11 mouse cellular contexts compared by ENCODE assay signal in the genomic region with DNA sequence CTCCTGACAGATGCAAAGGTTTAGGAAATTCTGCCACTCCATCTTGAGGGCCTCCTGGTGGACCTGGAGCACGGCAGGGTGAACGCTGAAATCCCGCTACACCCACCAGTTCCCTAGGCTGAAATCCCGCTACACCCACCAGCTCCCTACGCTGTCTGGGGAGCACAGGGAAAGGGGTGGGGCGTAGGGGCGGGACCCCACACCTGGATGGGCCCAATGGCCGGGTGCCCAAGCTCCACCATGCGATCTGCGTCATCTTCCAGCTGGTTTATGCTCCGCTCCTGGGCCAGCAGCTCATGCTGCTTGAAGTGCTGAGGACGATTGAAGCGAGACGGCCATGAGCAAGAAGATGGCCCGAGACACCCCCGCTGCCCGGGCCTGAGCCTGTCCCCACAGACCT. TPM values are rescaled to one million over a fixed set of nuclear protein-coding genes. Genes with fewer than 3 reads are reported as not detected.
DNase-seq lines count a peak whose midpoint lies in the region; ATAC-seq lines count a peak whose summit lies in the region.
"Had no signal": no experiment of that assay in that cellular context is flagged by ENCODE, and none has a peak within 500 bp of the region (broad histone marks: within the 10 kb centered on the region; RNA-seq: fewer than 3 reads in every experiment).

No protein-coding gene starts in this region.

- H3K4me2 ChIP-seq in liver, embryonic 12.5 days = peak overlapping the region; percentile 19; the same call in 1 of the 2 replicates
- H3K4me2 ChIP-seq in liver, embryonic 11.5 days = no peak overlapping the region
- H3K4me2 ChIP-seq in embryonic facial prominence, embryonic 14.5 days (ENCODE audit: low read depth, low read length) = peak overlapping the region; percentile 24
- H3K4me2 ChIP-seq in hindbrain, embryonic 15.5 days = peak overlapping the region; percentile 37
- no peak overlapping the region for H3K4me2 ChIP-seq in neural tube, embryonic 14.5 days (ENCODE audit: low read depth, low read length)

- ATAC-seq in liver, embryonic 12.5 days = no peak
- ATAC-seq in liver, embryonic 11.5 days (replicated peaks; ENCODE audit: low FRiP score) = no peak
- no peak; the same call in 1 of the 2 replicates for ATAC-seq in embryonic facial prominence, embryonic 14.5 days (ENCODE audit: low read depth)
- 0 out of 2 replicates have a peak, but pooled peaks have one; percentile 52 for ATAC-seq in hindbrain, embryonic 15.5 days (ENCODE audit: low FRiP score, low read depth)
- no peak for ATAC-seq in neural tube, embryonic 14.5 days (ENCODE audit: low read depth)

- WGBS in liver, embryonic 12.5 days (ENCODE audit: insufficient replicate concordance) = 41% methylated on average over 17 of the region's 17 CpGs
- 40% methylated on average over 17 of the region's 17 CpGs for WGBS in liver, embryonic 11.5 days
- WGBS in embryonic facial prominence, embryonic 14.5 days = 37% methylated on average over 12 of the region's 17 CpGs
- WGBS in hindbrain, embryonic 15.5 days = 24% methylated on average over 16 of the region's 17 CpGs
- 24% methylated on average over 16 of the region's 17 CpGs for WGBS in neural tube, embryonic 14.5 days

- H3K9ac ChIP-seq in liver, embryonic 12.5 days = no peak overlapping the region
- H3K9ac ChIP-seq in liver, embryonic 11.5 days (ENCODE audit: low read depth, low read length) = no peak overlapping the region
- peak overlapping the region; percentile 30; the same call in 1 of the 2 replicates for H3K9ac ChIP-seq in embryonic facial prominence, embryonic 14.5 days (ENCODE audit: low read depth, low read length)
- H3K9ac ChIP-seq in hindbrain, embryonic 15.5 days = no peak overlapping the region
- H3K9ac ChIP-seq in neural tube, embryonic 14.5 days (replicated peaks; ENCODE audit: low read depth, low read length) = 0 out of 2 replicates have a peak overlapping the region, but pooled peaks have one; percentile 28

- H3K27me3 ChIP-seq in liver, embryonic 12.5 days (replicated peaks) = peaks cover 78% of the 10 kb centered on the region
- peaks cover 32% of the 10 kb centered on the region for H3K27me3 ChIP-seq in liver, embryonic 11.5 days (replicated peaks; ENCODE audit: control insufficient read depth, insufficient read depth, low read length)
- 0 out of 2 replicates have a peak, but pooled peaks cover 3% of the 10 kb centered on the region for H3K27me3 ChIP-seq in embryonic facial prominence, embryonic 14.5 days (replicated peaks; ENCODE audit: control insufficient read depth, insufficient read depth, low read length)
- peaks cover 10% of the 10 kb centered on the region; the same call in 1 of the 2 replicates for H3K27me3 ChIP-seq in hindbrain, embryonic 15.5 days
- H3K27me3 ChIP-seq in neural tube, embryonic 14.5 days (ENCODE audit: control insufficient read depth, insufficient read depth, low read length) = no peaks in the 10 kb centered on the region

- H3K9me3 ChIP-seq in liver, embryonic 12.5 days (replicated peaks) = no peaks in the 10 kb centered on the region
- H3K9me3 ChIP-seq in liver, embryonic 11.5 days (ENCODE audit: control insufficient read depth, low read length) = no peaks in the 10 kb centered on the region
- no peaks in the 10 kb centered on the region for H3K9me3 ChIP-seq in embryonic facial prominence, embryonic 14.5 days (ENCODE audit: control insufficient read depth, low read length)
- no peaks in the 10 kb centered on the region for H3K9me3 ChIP-seq in hindbrain, embryonic 15.5 days
- no peaks in the 10 kb centered on the region for H3K9me3 ChIP-seq in neural tube, embryonic 14.5 days (ENCODE audit: control insufficient read depth, low read length)

- H3K4me1 ChIP-seq in liver, embryonic 12.5 days = peaks cover under 1% of the 10 kb centered on the region; the same call in 1 of the 2 replicates
- no peaks in the 10 kb centered on the region for H3K4me1 ChIP-seq in liver, embryonic 11.5 days (replicated peaks; ENCODE audit: control insufficient read depth, insufficient read depth, low read length)
- no peaks in the 10 kb centered on the region for H3K4me1 ChIP-seq in embryonic facial prominence, embryonic 14.5 days (ENCODE audit: control insufficient read depth, insufficient read depth, low read length)
- no peaks in the 10 kb centered on the region; the same call in 1 of the 2 replicates for H3K4me1 ChIP-seq in hindbrain, embryonic 15.5 days (replicated peaks)
- no peaks in the 10 kb centered on the region for H3K4me1 ChIP-seq in neural tube, embryonic 14.5 days (ENCODE audit: control insufficient read depth, insufficient read depth, low read length)

- H3K4me3 ChIP-seq in liver, embryonic 12.5 days = no peak overlapping the region
- H3K4me3 ChIP-seq in liver, embryonic 11.5 days (ENCODE audit: low read depth, low read length) = no peak overlapping the region
- 0 out of 2 replicates have a peak overlapping the region, but pooled peaks have one; percentile 6 for H3K4me3 ChIP-seq in embryonic facial prominence, embryonic 14.5 days (ENCODE audit: low read depth, low read length)
- no peak overlapping the region for H3K4me3 ChIP-seq in hindbrain, embryonic 15.5 days
- no peak overlapping the region for H3K4me3 ChIP-seq in neural tube, embryonic 14.5 days (ENCODE audit: low read depth, low read length)

- no peak for DNase-seq in liver, embryonic 11.5 days (ENCODE audit: low spot score)
- DNase-seq in embryonic facial prominence, embryonic 14.5 days (ENCODE audit: low spot score) = no peak
- DNase-seq in frontal cortex, postnatal 14 days (ENCODE audit: low spot score in 2 of 2) = no peak
- DNase-seq in ovary, adult 18-20 months (ENCODE audit: low spot score) = no peak
- DNase-seq: heart, postnatal 10 days; retina, postnatal 1 day; thymus, adult 18-20 months had no signal

- no peaks in the 10 kb centered on the region for H3K36me3 ChIP-seq in liver, embryonic 12.5 days
- no peaks in the 10 kb centered on the region for H3K36me3 ChIP-seq in liver, embryonic 11.5 days (ENCODE audit: control insufficient read depth, insufficient read depth, low read length)
- no peaks in the 10 kb centered on the region for H3K36me3 ChIP-seq in embryonic facial prominence, embryonic 14.5 days (ENCODE audit: control insufficient read depth, insufficient read depth, low read length)
- no peaks in the 10 kb centered on the region for H3K36me3 ChIP-seq in hindbrain, embryonic 15.5 days
- H3K36me3 ChIP-seq in neural tube, embryonic 14.5 days (ENCODE audit: control insufficient read depth, insufficient read depth, low read length) = no peaks in the 10 kb centered on the region

- no peak overlapping the region for H3K27ac ChIP-seq in liver, embryonic 12.5 days
- no peak overlapping the region for H3K27ac ChIP-seq in liver, embryonic 11.5 days (ENCODE audit: low read depth, low read length)
- no peak overlapping the region for H3K27ac ChIP-seq in embryonic facial prominence, embryonic 14.5 days (replicated peaks; ENCODE audit: low read depth, low read length)
- H3K27ac ChIP-seq in hindbrain, embryonic 15.5 days (replicated peaks) = no peak overlapping the region
- no peak overlapping the region for H3K27ac ChIP-seq in neural tube, embryonic 14.5 days (ENCODE audit: low read depth, low read length)
- H3K27ac ChIP-seq: macrophage had no signal

RNA-seq across cellular contexts. Expression of a gene that starts 5.5 kb away (rescaled TPM):
- polyA plus RNA-seq in liver, embryonic 12.5 days (2016; fragmentation: Nextera tagmentation; extraction: Ambion mirVana) = 0.30 and 0.31 TPM in 2 replicates
- 0.56 TPM in 2 replicates for polyA plus RNA-seq in liver, embryonic 11.5 days (2014; fragmentation: Nextera tagmentation; extraction: Ambion mirVana)
- 9.5 and 10.1 TPM in 2 replicates for polyA plus RNA-seq in embryonic facial prominence, embryonic 14.5 days (2014; fragmentation: Nextera tagmentation; extraction: Ambion mirVana)
- polyA plus RNA-seq in hindbrain, embryonic 15.5 days (2015; fragmentation: Nextera tagmentation; extraction: Ambion mirVana) = 1.0 and 1.1 TPM in 2 replicates
- 0.53 and 0.62 TPM in 2 replicates for polyA plus RNA-seq in neural tube, embryonic 14.5 days (2014; fragmentation: Nextera tagmentation; extraction: Ambion mirVana)
- polyA plus RNA-seq: macrophage had no signal

RNA-seq across cellular contexts. Expression of a gene that starts 33.6 kb away (rescaled TPM):
- polyA plus RNA-seq in liver, embryonic 12.5 days (2016; fragmentation: Nextera tagmentation; extraction: Ambion mirVana) = 15.3 and 19.7 TPM in 2 replicates
- polyA plus RNA-seq in liver, embryonic 11.5 days (2014; fragmentation: Nextera tagmentation; extraction: Ambion mirVana) = 22.7 and 23.6 TPM in 2 replicates
- 29.8 and 30.8 TPM in 2 replicates for polyA plus RNA-seq in embryonic facial prominence, embryonic 14.5 days (2014; fragmentation: Nextera tagmentation; extraction: Ambion mirVana)
- 60.6 and 61.4 TPM in 2 replicates for polyA plus RNA-seq in hindbrain, embryonic 15.5 days (2015; fragmentation: Nextera tagmentation; extraction: Ambion mirVana)
- 65.6 and 78.5 TPM in 2 replicates for polyA plus RNA-seq in neural tube, embryonic 14.5 days (2014; fragmentation: Nextera tagmentation; extraction: Ambion mirVana)

RNA-seq across cellular contexts. Expression of a gene that starts 33.8 kb away (rescaled TPM):
- 43.4 and 44.0 TPM in 2 replicates for polyA plus RNA-seq in liver, embryonic 12.5 days (2016; fragmentation: Nextera tagmentation; extraction: Ambion mirVana)
- 62.3 and 63.8 TPM in 2 replicates for polyA plus RNA-seq in liver, embryonic 11.5 days (2014; fragmentation: Nextera tagmentation; extraction: Ambion mirVana)
- 59.8 and 64.1 TPM in 2 replicates for polyA plus RNA-seq in embryonic facial prominence, embryonic 14.5 days (2014; fragmentation: Nextera tagmentation; extraction: Ambion mirVana)
- polyA plus RNA-seq in hindbrain, embryonic 15.5 days (2015; fragmentation: Nextera tagmentation; extraction: Ambion mirVana) = 90.6 and 104 TPM in 2 replicates
- polyA plus RNA-seq in neural tube, embryonic 14.5 days (2014; fragmentation: Nextera tagmentation; extraction: Ambion mirVana) = 82.0 and 96.1 TPM in 2 replicates

RNA-seq across cellular contexts. Expression of a gene that starts 41.6 kb away (rescaled TPM):
- 66.4 and 66.8 TPM in 2 replicates for polyA plus RNA-seq in liver, embryonic 12.5 days (2016; fragmentation: Nextera tagmentation; extraction: Ambion mirVana)
- polyA plus RNA-seq in liver, embryonic 11.5 days (2014; fragmentation: Nextera tagmentation; extraction: Ambion mirVana) = 88.4 and 89.4 TPM in 2 replicates
- 91.9 and 92.5 TPM in 2 replicates for polyA plus RNA-seq in embryonic facial prominence, embryonic 14.5 days (2014; fragmentation: Nextera tagmentation; extraction: Ambion mirVana)
- 63.9 and 66.1 TPM in 2 replicates for polyA plus RNA-seq in hindbrain, embryonic 15.5 days (2015; fragmentation: Nextera tagmentation; extraction: Ambion mirVana)
- 52.0 and 57.2 TPM in 2 replicates for polyA plus RNA-seq in neural tube, embryonic 14.5 days (2014; fragmentation: Nextera tagmentation; extraction: Ambion mirVana)

RNA-seq across cellular contexts. Expression of a gene that starts 48.3 kb away (rescaled TPM):
- not detected in 2 replicates for polyA plus RNA-seq in liver, embryonic 12.5 days (2016; fragmentation: Nextera tagmentation; extraction: Ambion mirVana)
- polyA plus RNA-seq in liver, embryonic 11.5 days (2014; fragmentation: Nextera tagmentation; extraction: Ambion mirVana) = 0.11 TPM in 1 of 2 replicates, not detected in the other
- 0.29 and 0.60 TPM in 2 replicates for polyA plus RNA-seq in embryonic facial prominence, embryonic 14.5 days (2014; fragmentation: Nextera tagmentation; extraction: Ambion mirVana)
- 0.51 and 0.68 TPM in 2 replicates for polyA plus RNA-seq in hindbrain, embryonic 15.5 days (2015; fragmentation: Nextera tagmentation; extraction: Ambion mirVana)
- polyA plus RNA-seq in neural tube, embryonic 14.5 days (2014; fragmentation: Nextera tagmentation; extraction: Ambion mirVana) = 0.22 and 0.46 TPM in 2 replicates
- polyA plus RNA-seq: macrophage had no signal

Comparison
In these comparisons a context has a peak if more than half of its experiments do, and no peak if none do; other contexts are left out.
1. H3K4me2 ChIP-seq: peak in liver, embryonic 12.5 days (single experiment), embryonic facial prominence, embryonic 14.5 days (single experiment) and hindbrain, embryonic 15.5 days (single experiment); none in liver, embryonic 11.5 days (single experiment) and neural tube, embryonic 14.5 days (single experiment).
2. H3K9ac ChIP-seq: peak in embryonic facial prominence, embryonic 14.5 days (single experiment) and neural tube, embryonic 14.5 days (single experiment); none in liver, embryonic 12.5 days (single experiment), liver, embryonic 11.5 days (single experiment) and hindbrain, embryonic 15.5 days (single experiment).